Mouse (Mus musculus): ENCODE measurements around the gene Zbtb7b.
A peak's percentile ranks its signal among the peaks of the same experiment; 100 is the strongest.

Zbtb7b gene

GRCm38 (mm10) chr3:89418861-89419250 lies 24.3 kb upstream of the Zbtb7b start:
- DNase-seq (ENCODE audit: low read depth, low spot score), result no peak

- DNase-seq (ENCODE audit: low read depth, low spot score), result peak; percentile 94
These were observed 23.7 kb upstream of the Zbtb7b start, which contains the start of the genes Cks1b and Shc1 for GRCm38 (mm10) chr3:89418170-89418860. Gene Cks1b (minus strand): TSS chr3:89418383. Gene Shc1 (plus strand): TSS chr3:89418443.

- no peak for DNase-seq (ENCODE audit: low read depth, low spot score)
These were observed 23.2 kb upstream of the Zbtb7b start for GRCm38 (mm10) chr3:89417840-89418169.

DNA sequence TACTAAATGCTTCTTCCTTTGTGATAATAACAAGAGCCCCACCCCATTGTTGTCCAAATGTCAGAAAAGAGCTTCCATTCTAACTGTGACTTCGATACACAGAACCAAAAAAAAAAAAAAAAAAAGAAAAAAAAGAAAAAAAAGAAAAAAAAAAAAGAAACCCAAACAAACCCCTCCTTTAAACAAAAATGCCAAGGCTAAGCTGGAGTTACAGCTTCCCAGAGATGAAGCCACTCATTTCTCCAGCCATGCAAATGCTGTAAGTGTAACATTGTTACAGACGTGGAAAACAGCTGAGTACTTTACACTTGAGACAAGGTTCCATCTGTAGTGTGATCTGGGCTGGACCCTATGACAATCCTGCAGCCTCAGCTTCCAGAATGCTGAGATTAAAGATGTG lies 22.6 kb upstream of the Zbtb7b start:
- DNase-seq (ENCODE audit: low read depth, low spot score), result no peak

GRCm38 (mm10) chr3:89416158-89416557 lies 21.6 kb upstream of the Zbtb7b start:
- DNase-seq (ENCODE audit: low read depth, low spot score), result no peak

- DNase-seq (ENCODE audit: low read depth, low spot score), result peak; percentile 100
These were observed 17.2 kb upstream of the Zbtb7b start, which contains the start of gene Flad1 for GRCm38 (mm10) chr3:89411490-89412393. Gene Flad1 (minus strand): TSS chr3:89411870.

DNA sequence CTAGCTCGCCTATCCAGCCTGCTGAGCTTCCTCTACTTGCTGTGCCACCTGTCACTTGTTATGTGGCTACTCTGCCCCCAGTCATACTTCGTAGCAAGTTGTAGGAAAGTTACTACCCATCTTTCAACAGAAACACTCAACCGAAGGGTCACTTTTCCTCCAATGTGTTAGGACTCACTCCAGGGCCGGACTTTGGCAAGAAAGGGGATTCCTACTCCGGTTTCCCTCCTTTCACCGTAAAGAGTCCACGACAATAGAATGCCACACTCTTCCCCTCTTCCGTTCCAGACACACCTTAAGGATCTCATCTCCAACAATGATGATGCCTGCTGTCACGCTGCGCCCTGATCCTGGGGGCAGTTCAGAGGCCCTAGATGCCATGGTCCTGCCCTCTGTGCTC lies 16.3 kb upstream of the Zbtb7b start:
- no peak for DNase-seq (ENCODE audit: low read depth, low spot score)

DNA sequence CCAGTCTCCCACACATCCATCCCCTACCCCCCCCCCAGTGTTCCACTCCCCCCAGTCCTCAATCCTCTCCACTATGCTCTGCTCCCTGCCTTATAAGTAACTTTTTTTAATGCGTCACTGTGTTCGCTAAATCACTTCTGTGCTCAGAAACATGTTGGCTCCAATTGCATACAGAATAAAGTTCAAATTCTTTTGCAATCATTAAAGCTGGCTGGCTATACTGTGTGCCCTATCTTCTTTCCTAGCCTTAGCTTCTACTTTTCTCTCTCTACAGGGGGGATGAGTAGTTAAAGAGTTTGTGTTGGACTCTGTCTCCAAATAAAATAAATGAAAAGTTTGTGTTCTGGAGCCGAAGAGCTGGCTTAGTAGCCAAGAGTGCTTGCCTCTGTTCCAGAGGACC lies 15.1 kb upstream of the Zbtb7b start:
- DNase-seq (ENCODE audit: low read depth, low spot score), result no peak

- no peak for DNase-seq (ENCODE audit: low read depth, low spot score)
These were observed 13.9 kb upstream of the Zbtb7b start for GRCm38 (mm10) chr3:89408448-89408847.

GRCm38 (mm10) chr3:89406887-89407286 lies 12.3 kb upstream of the Zbtb7b start:
- DNase-seq (ENCODE audit: low read depth, low spot score), result no peak

DNA sequence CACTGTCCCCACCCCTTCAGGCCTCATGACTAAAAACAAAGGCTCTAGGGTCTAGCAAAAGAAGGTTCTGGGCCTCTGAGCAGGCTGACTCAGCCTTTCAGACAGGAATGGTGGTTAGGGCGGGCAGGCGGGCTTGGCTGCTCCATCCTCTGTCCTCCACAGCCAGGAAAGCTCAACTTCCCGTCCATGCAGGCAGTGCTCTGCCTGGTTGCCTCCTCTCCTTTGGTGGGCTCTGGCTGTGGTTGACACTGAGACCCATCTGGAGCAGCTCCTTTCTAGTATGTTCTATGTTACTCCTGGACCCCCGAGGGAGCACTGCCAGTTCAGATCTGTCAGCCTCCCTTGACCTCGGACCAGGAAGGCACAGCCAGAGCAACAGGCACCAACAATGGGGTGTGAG lies 8.1 kb upstream of the Zbtb7b start, which contains the start of gene Lenep:
TSS of gene Lenep (minus strand) at position 101 of the 400 bp plus-strand sequence.
- no peak for DNase-seq (ENCODE audit: low read depth, low spot score)

- DNase-seq (ENCODE audit: low read depth, low spot score), result no peak
These were observed 6.8 kb upstream of the Zbtb7b start for GRCm38 (mm10) chr3:89401329-89401728.

DNA sequence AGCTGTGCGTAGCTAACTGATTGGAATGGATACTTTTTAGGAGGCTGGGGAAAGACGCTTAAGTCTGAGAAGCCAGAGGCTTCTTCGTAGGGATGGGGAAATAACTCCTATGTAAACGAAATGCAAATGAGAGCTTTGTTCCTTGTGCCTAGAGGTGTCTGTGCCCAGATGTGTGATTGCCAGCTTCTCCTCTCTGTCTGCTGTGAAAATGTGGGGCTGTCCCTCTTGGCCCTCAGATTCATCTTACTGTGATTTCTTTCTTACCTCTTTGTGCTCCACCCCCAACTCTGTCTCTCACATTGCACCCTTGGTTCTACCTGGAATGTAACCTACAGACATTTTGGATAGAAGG lies 2.1 kb upstream of the Zbtb7b start:
- DNase-seq (ENCODE audit: low read depth, low spot score), result no peak

DNA sequence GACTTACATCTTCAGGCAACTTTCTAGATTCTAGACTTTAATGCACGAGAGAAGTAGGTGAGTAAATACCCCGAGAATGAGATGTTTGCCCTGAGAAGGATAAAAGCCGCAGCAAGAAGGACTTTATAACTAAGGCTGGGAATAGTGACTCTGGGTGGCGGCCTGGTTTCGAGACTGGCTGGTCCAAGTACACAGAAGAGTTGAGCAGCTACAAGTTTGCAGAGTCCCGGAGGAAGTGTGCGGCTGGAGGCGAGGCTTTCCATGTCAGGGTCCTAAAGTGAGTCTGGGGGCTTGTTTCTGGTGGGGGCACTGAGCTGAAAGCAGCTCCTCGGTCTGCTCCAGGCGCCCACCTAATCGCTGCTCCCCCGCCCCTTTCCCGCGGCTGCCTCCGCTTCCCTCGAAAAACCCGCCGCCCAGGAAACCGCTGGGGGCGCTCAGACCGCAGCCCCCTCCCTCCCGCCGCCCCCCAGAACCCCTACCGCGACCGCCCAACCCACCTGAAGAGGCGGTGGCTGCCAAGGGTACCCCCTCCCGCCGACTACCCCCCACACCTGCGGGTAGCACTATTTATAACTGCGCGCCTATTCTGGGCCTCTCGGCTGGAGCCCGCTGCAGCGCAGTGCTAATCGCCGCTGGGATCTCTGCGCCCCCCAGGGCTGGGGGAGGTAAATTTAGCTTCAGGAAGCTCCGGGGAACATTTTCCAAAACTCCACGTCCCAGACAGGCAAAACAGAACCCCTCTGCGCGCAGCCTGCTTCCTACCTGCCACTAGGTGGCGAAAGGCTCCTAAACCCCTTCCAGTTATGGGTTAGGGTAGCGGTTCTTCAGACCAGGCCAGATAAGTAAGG lies 1.5 kb upstream of the Zbtb7b start:
- DNase-seq (ENCODE audit: low read depth, low spot score), result no peak

- DNase-seq (ENCODE audit: low read depth, low spot score), result no peak
These were observed 836 bp upstream of the Zbtb7b start for GRCm38 (mm10) chr3:89395419-89395805.

- no peak for DNase-seq (ENCODE audit: low read depth, low spot score)
These were observed 299 bp upstream of the Zbtb7b start for GRCm38 (mm10) chr3:89394894-89395256.

DNA sequence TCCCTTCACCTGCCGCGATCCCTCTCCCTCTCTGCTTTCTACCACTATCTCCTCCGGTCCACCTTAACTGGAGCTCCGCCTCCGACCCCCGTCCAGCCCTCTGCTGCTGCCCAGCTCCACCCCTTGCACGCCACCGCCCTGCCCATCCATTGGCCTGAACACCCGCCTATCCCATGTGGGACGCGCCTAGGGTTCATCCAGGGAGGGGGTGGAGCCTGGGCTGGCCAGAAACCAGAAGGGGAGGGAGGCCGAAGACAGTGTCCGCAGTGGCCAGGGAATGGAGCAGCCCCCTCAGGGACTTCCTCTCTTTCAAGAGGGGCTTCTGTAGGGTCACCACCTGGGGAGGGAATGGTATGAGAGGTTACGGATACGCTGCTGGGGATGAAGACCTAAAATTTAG lies 971 bp downstream of the Zbtb7b start:
- DNase-seq (ENCODE audit: low read depth, low spot score), result peak; percentile 75

DNA sequence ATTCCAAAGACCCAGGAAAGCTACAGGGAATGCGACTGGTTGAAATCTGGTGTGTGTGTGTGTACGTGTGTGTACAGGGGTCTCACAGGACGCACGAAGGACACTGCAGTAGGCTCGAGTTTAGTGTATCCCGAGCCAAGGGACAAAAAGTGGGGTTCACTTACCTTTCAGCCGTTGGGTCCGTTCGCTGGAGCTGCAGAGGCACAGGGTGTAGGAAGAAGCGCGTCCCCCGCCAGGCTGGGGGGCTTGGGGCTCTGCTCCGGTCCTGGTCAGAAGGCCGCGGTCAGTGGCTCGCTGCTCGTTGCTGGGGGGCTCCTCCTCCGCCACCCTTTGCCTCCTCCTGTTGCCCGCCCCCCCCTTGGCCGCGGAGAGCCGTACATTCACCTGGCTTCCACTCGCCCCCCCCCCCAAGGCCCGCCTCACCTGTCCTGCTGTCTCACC lies 1.7 kb downstream of the Zbtb7b start:
- no peak for DNase-seq (ENCODE audit: low read depth, low spot score)

DNA sequence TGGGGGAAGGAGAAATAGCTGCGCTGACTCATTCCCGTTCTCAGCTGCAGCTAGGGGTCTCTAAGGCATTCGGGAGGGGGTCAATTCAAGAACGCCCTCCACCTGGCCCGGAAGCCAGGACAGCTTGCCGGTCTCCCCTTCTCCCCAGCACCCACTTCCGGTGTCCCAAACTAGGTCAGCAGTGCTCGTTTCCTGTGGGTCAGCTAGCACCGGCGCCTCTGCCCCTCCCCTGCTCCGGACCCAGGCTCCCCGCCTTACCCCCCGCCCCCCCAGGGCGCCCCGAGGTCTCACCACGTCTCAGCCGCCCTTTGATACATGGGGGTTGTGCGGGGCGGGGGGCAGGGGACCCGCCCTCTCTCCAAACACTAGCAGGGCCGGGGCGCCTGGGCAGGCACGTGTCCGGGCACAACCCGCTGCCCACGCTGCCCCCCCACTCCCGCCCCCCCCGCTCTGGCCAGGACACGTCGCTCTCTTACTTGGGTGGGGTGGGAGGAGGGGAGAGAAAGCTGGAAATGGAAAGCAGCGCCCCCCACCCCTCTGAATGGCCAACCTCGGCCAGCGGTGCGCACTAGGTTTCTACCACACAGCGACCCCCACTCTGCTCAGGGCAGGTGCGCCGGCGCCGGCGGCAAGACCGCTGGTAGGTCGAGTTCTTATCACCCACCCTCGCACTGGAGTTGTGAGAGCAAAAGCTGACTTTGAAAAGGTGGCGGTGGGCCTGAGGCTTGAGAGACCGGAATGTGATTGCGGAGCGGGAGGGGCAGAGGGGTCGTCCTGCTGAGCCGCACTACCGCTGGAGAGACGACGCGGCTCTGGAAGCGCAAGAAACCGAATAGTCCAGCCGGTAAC lies 2.7 kb downstream of the Zbtb7b start:
- no peak for DNase-seq (ENCODE audit: low read depth, low spot score)

GRCm38 (mm10) chr3:89390699-89391662 lies 3.6 kb downstream of the Zbtb7b start:
- no peak for DNase-seq (ENCODE audit: low read depth, low spot score)
